Mouse (Mus musculus): Measurements from ENCODE around the gene Fam180a. TPM values are rescaled to one million over a fixed set of nuclear protein-coding genes. Genes with fewer than 3 reads are reported as not detected.
"Not testable (repeated sequence)": the region's sequence is repeated elsewhere in the genome, so short reads cannot be mapped to it uniquely, and the experiment has no call there.

Fam180a gene
- not detected in 2 replicates for polyA plus RNA-seq (2015; fragmentation: Nextera tagmentation; extraction: Ambion mirVana)

- WGBS = 84% methylated on average over 9 of the region's 9 CpGs
- Histone ChIP-seq H3K27ac (no peak within 1 kb of the TSS), H3K9ac (no peak within 1 kb of the TSS), H3K27me3 (no peaks in the 10 kb centered on the region), H3K4me3 (no peak within 1 kb of the TSS), H3K9me3 (replicated peaks) (no peaks in the 10 kb centered on the region), H3K36me3 (ENCODE audit: poor library complexity, severe bottlenecking) (no peaks in the 10 kb centered on the region), H3K4me1 (no peaks in the 10 kb centered on the region), H3K4me2 (no peak within 1 kb of the TSS)
- no peak for ATAC-seq
Observed at GRCm38 (mm10) chr6:35326111-35326515, at the start of gene Fam180a. TSS of gene Fam180a (minus strand) at chr6:35326141.

DNA sequence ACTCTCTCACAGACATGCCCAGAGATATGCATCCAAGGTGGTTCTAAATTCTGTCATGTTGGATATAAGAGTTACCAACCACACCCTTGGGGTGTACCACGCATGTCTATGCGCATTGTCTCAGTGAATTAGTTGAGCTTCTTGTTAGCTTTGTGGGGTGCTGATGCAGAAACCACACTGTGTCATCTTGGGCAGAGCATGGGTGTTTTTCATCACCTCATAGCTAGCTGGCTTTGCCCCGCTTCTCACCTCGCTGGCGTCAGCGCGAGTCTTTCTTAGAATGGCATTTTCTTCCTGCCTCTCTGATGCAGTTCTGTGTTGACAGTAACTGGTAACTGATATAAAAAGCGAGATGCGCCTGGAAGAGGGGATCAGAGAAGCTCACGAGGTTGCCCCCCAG is 48.1 kb upstream of the Fam180a start:
- Histone ChIP-seq H3K36me3 (ENCODE audit: poor library complexity, severe bottlenecking) (no peaks in the 10 kb centered on the region), H3K27ac (no peak overlapping the region), H3K4me2 (no peak overlapping the region), H3K4me1 (no peaks in the 10 kb centered on the region), H3K9me3 (replicated peaks) (no peaks in the 10 kb centered on the region), H3K4me3 (no peak overlapping the region), H3K27me3 (no peaks in the 10 kb centered on the region), H3K9ac (no peak overlapping the region)
- ATAC-seq = no peak
- 94% methylated on average over 10 of the region's 10 CpGs for WGBS

- no peak overlapping the region for H3K4me3 ChIP-seq
- no peaks in the 10 kb centered on the region for H3K36me3 ChIP-seq (ENCODE audit: poor library complexity, severe bottlenecking)
- no peak overlapping the region for H3K27ac ChIP-seq
- WGBS = 92% methylated on average over 7 of the region's 7 CpGs
- H3K4me2 ChIP-seq = no peak overlapping the region
- H3K27me3 ChIP-seq = no peaks in the 10 kb centered on the region
- no peaks in the 10 kb centered on the region for H3K4me1 ChIP-seq
- no peak for ATAC-seq
- no peaks in the 10 kb centered on the region; the same call in 1 of the 2 replicates for H3K9me3 ChIP-seq (replicated peaks)
- no peak overlapping the region for H3K9ac ChIP-seq
Observed at GRCm38 (mm10) chr6:35370356-35370755, 44.4 kb upstream of the Fam180a start.

DNA sequence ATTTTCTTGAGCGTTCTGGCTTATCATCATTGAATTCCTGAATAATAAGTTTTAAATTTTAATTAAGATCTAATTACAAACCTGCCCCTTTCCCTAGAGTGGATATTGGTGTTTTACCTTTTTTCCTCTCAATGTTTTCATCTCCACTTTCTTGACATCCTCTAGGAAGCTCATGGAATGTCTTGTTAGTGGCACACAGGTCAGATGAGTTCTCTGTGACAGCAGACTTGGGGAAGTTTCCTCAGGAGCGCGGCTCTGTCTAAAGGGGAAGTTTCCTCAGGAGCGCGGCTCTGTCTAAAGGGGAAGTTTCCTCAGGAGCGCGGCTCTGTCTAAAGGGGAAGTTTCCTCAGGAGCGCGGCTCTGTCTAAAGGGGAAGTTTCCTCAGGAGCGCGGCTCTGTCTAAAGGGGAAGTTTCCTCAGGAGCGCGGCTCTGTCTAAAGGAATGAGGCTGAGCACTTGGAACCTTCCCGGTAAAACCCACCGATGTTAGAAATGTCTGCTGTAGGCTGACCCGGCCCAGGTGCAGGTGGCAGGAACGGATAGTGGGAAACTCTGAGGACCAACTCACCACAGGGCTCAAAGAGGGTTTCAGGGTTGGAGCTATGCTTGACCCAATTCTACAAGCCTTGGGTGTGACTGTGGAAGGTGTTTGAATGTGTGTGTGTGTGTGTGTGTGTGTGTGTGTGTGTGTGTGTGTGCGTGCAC is 43.8 kb upstream of the Fam180a start:
- H3K9ac ChIP-seq; H3K36me3 ChIP-seq (ENCODE audit: poor library complexity, severe bottlenecking); H3K4me2 ChIP-seq; H3K27me3 ChIP-seq; H3K4me1 ChIP-seq; H3K9me3 ChIP-seq (replicated peaks); H3K27ac ChIP-seq; ATAC-seq; H3K4me3 ChIP-seq: not testable (repeated sequence)
- 91% methylated on average over 18 of the region's 18 CpGs for WGBS

DNA sequence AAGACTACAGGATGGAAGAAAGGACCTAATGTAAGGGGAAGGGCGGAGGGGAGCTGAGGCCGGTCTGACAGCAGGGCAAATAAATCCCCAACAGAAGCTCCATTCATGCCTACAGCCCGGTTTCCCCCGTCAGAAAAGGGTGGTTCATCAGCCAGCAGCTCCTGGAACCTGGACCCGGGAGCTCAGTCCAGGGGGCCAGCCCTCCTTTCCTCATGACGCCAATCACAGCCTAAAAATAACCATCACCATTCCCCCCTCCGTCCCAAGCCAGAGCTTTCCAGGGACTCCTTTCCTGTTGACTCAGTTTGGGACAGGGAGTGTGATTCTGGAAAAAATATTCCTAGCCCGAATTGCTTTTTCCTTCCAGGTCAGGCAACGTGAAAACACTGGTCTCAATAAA is 36.7 kb upstream of the Fam180a start:
- Histone ChIP-seq H3K4me1 (no peaks in the 10 kb centered on the region), H3K4me2 (no peak overlapping the region), H3K9ac (no peak overlapping the region), H3K27me3 (no peaks in the 10 kb centered on the region), H3K27ac (no peak overlapping the region), H3K4me3 (no peak overlapping the region), H3K36me3 (ENCODE audit: poor library complexity, severe bottlenecking) (no peaks in the 10 kb centered on the region), H3K9me3 (replicated peaks) (no peaks in the 10 kb centered on the region; the same call in 1 of the 2 replicates)
- no peak for ATAC-seq
- WGBS = 67% methylated on average over 9 of the region's 9 CpGs

DNA sequence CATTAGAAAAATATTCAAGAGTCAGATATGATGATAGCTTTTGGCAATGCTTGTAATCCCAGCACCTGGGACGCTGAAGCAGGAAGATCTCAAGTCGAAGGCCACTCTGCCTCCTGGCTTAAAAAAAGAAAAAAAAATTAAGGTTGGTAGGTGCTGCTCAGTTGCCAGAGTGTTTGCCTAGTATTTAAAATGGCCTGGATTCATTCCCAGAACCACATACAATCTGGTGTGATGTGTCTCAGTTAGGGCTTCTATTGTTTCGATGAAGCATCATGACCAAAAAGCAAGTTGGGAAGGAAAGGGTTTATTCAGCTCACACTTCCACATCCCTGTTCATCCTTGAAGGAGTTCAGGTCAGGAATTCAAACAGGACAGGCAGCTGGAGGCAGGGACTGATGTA is 29.4 kb upstream of the Fam180a start:
- no peak for ATAC-seq
- no peak overlapping the region for H3K4me2 ChIP-seq
- no peaks in the 10 kb centered on the region for H3K27me3 ChIP-seq
- WGBS = 85% methylated on average over 3 of the region's 3 CpGs
- no peak overlapping the region for H3K4me3 ChIP-seq
- no peaks in the 10 kb centered on the region for H3K36me3 ChIP-seq (ENCODE audit: poor library complexity, severe bottlenecking)
- H3K9me3 ChIP-seq (replicated peaks) = no peaks in the 10 kb centered on the region
- H3K4me1 ChIP-seq = peaks cover 17% of the 10 kb centered on the region
- peak overlapping the region; percentile 60; the same call in 1 of the 2 replicates for H3K27ac ChIP-seq
- no peak overlapping the region for H3K9ac ChIP-seq

GRCm38 (mm10) chr6:35354622-35354998 is 28.7 kb upstream of the Fam180a start:
- H3K27me3 ChIP-seq = no peaks in the 10 kb centered on the region
- WGBS = 7% methylated on average over 6 of the region's 6 CpGs
- H3K4me1 ChIP-seq = peaks cover 17% of the 10 kb centered on the region
- peak; percentile 77 for ATAC-seq
- no peak overlapping the region for H3K4me3 ChIP-seq
- no peak overlapping the region for H3K9ac ChIP-seq
- no peaks in the 10 kb centered on the region for H3K9me3 ChIP-seq (replicated peaks)
- H3K4me2 ChIP-seq = peak overlapping the region; percentile 41
- H3K27ac ChIP-seq = peak overlapping the region; percentile 60
- no peaks in the 10 kb centered on the region for H3K36me3 ChIP-seq (ENCODE audit: poor library complexity, severe bottlenecking)

DNA sequence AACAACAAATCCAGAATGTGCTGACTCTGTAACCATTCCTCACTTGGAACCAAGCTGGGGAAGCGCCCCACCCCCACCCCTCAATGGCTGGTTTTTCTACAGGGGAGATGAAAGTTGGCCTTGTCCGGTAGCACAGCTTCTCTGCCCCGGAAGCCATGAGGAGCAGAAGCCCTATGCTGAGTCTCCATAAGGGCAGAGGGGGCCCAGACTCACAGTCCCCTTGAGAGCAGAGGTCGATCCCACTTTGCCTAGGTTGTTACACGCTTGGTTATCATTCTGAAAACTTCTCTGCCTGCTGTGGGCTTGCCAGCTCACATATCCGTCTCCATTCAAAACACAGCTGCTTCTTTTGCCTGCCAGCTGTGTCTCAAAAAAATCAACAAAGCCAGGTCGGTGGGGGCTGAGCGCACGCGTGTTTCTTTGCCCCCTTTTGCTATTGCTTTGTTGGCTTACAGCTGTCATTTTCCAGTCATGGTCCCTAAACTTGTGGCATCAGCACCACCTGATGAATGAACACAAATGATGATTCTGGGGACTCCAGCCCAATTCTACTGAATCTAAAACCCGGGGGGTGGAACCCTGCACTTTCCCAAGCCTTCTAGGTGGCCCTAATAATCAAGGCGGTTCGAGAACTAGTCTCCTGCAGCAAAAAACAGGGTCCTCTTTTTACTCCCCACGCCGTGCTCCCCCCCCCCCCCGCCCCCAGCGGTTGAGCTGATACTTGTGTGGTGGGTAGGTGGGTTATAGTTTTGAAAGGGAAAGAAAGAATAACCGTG is 28.1 kb upstream of the Fam180a start:
- Histone ChIP-seq H3K36me3 (ENCODE audit: poor library complexity, severe bottlenecking) (no peaks in the 10 kb centered on the region), H3K9me3 (replicated peaks) (no peaks in the 10 kb centered on the region), H3K4me2 (peak overlapping the region; percentile 41), H3K9ac (no peak overlapping the region), H3K27me3 (no peaks in the 10 kb centered on the region), H3K4me3 (no peak overlapping the region), H3K4me1 (peaks cover 17% of the 10 kb centered on the region), H3K27ac (peak overlapping the region; percentile 40)
- WGBS = 6% methylated on average over 18 of the region's 18 CpGs
- ATAC-seq = peak; percentile 46

- Histone ChIP-seq H3K4me3 (no peak overlapping the region), H3K9me3 (replicated peaks) (no peaks in the 10 kb centered on the region), H3K9ac (no peak overlapping the region), H3K4me2 (no peak overlapping the region), H3K36me3 (ENCODE audit: poor library complexity, severe bottlenecking) (no peaks in the 10 kb centered on the region), H3K27ac (no peak overlapping the region), H3K27me3 (no peaks in the 10 kb centered on the region), H3K4me1 (peaks cover 17% of the 10 kb centered on the region)
- no peak for ATAC-seq
- WGBS = 53% methylated on average over 5 of the region's 5 CpGs
Observed at GRCm38 (mm10) chr6:35353416-35353815, 27.5 kb upstream of the Fam180a start.

GRCm38 (mm10) chr6:35352867-35353266 is 26.9 kb upstream of the Fam180a start:
- Histone ChIP-seq H3K4me3 (no peak overlapping the region), H3K27ac (no peak overlapping the region), H3K9me3 (replicated peaks) (no peaks in the 10 kb centered on the region), H3K4me2 (no peak overlapping the region), H3K4me1 (peaks cover 17% of the 10 kb centered on the region), H3K36me3 (ENCODE audit: poor library complexity, severe bottlenecking) (no peaks in the 10 kb centered on the region), H3K9ac (no peak overlapping the region), H3K27me3 (no peaks in the 10 kb centered on the region)
- WGBS = 84% methylated on average over 8 of the region's 8 CpGs
- no peak for ATAC-seq

DNA sequence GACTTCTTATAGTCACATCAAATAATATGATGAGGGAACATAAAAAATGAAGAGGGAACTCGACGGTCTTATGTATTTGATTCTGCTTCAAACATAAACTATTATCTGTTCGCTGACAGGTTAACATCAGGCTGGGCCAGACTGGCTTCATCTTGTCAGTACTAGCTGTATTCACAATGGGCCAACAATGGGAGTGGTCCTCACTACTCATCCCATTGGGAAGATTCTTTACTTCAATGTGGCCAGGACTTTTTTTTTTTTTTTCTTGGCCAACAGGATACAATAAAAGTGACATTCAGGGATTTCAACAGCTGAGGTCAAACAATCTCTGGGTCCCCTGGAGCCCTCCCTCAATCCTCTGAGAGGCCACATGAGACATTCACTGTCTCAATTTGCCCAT is 25.9 kb upstream of the Fam180a start:
- Histone ChIP-seq H3K4me2 (no peak overlapping the region), H3K4me3 (no peak overlapping the region), H3K27me3 (no peaks in the 10 kb centered on the region), H3K9ac (no peak overlapping the region), H3K9me3 (replicated peaks) (no peaks in the 10 kb centered on the region), H3K27ac (no peak overlapping the region), H3K36me3 (ENCODE audit: poor library complexity, severe bottlenecking) (no peaks in the 10 kb centered on the region), H3K4me1 (peaks cover 17% of the 10 kb centered on the region)
- 93% methylated on average over 3 of the region's 3 CpGs for WGBS
- no peak for ATAC-seq

DNA sequence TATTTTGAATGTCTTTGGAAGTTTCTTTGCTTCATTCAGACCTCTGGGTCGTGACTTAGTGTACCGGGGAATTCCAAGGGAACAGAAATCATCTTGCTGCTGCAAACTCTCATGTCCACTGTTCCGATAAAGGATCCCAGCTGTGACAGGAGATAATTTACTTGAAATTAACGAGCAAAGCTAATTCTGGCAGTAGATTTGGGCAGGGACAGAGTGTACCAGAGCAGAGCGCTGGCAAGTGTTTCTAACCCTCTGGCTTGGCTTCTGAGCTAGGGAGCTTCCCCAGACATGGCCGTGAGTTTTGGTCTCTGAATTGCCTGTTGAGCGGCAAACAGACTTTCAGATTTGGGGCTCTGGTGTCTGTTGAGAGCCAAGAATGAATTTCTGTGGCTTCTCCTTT is 23.8 kb upstream of the Fam180a start:
- no peaks in the 10 kb centered on the region for H3K9me3 ChIP-seq (replicated peaks)
- H3K27ac ChIP-seq = no peak overlapping the region
- 46% methylated on average over 7 of the region's 7 CpGs for WGBS
- no peak overlapping the region for H3K4me3 ChIP-seq
- ATAC-seq = no peak
- H3K9ac ChIP-seq = no peak overlapping the region
- no peak overlapping the region for H3K4me2 ChIP-seq
- H3K36me3 ChIP-seq (ENCODE audit: poor library complexity, severe bottlenecking) = no peaks in the 10 kb centered on the region
- peaks cover 13% of the 10 kb centered on the region for H3K4me1 ChIP-seq
- no peaks in the 10 kb centered on the region for H3K27me3 ChIP-seq

Measured in forebrain, embryonic 13.5 days (tissue).